Mouse (Mus musculus) neutrophil, adult 5-6 weeks (primary cell): Measurements from ENCODE around the gene BC029722. TPM values are rescaled to one million over a fixed set of nuclear protein-coding genes. Genes with fewer than 3 reads are reported as not detected.
"Not testable (repeated sequence)": the region's sequence is repeated elsewhere in the genome, so short reads cannot be mapped to it uniquely, and the experiment has no call there.

ENCODE experiments used
- ATAC-seq: fragments of 151-379, 151-347 bp; 2 replicates; pipeline ENCODE4 v1.8.0; 2017; ENCODE audit warnings: mild to moderate bottlenecking, moderate TSS enrichment; ENCODE audit not compliant: insufficient number of reproducible peaks, poor library complexity, low FRiP score, severe bottlenecking; ENCODE audit errors: extremely low read depth
- total RNA-seq: library from RNA; stranded (forward); fragments of 200-1000 nt; gene quantifications from 2 replicates; pipeline ENCODE4 v1.2.3, GENCODE M21; 2017

Gene BC029722
- 12.4 and 12.7 TPM in 2 replicates for total RNA-seq

- no peak for ATAC-seq
These were observed at the start of gene BC029722 for GRCm38 (mm10) chr2:155819392-155819448. TSS of gene BC029722 (minus strand) at chr2:155819426.

- no peak for ATAC-seq
These were observed 49.1 kb upstream of the BC029722 start for GRCm38 (mm10) chr2:155868320-155868719.

GRCm38 (mm10) chr2:155863301-155863867 is 44.2 kb upstream of the BC029722 start:
- no peak for ATAC-seq

GRCm38 (mm10) chr2:155862573-155863300 is 43.5 kb upstream of the BC029722 start:
- ATAC-seq, result no peak

DNA sequence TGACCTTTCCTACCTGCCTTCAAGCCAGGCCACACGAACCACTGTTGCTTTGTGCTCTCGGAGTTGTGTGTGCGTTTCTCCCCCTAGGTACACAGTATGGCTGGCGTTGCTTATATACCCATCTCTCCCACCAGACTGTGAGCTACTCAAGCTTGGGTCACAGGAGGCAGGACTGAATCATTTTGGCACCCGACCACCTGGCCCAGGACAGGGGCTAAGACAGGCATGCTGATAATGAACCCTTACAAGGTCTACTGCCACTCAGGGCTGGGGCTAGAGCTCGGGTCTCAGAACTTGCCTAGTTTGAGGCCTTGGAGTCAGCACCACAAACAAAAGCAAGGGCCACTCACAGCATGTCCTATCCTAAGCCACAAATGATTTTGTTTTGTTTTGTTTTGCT is 42.4 kb upstream of the BC029722 start:
- ATAC-seq, result no peak

DNA sequence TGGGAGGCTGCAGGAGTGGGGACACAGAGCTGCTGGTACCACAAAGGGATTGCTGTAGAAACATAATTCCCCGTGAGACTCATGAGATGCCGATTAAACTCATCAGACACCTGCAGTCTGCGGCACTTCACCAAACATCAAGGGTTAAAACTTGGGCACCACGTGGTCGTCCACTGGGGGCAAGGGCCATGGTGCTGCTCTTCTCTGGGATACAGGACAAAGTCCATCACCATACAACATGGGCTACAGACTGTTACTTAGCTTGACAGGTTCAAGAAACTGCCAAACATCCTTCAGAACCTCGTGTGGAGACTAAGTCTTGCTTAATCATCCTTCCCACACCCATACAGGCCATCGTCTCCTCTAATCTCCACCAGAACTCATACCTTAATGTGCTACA is 40.9 kb upstream of the BC029722 start:
- ATAC-seq, result no peak

DNA sequence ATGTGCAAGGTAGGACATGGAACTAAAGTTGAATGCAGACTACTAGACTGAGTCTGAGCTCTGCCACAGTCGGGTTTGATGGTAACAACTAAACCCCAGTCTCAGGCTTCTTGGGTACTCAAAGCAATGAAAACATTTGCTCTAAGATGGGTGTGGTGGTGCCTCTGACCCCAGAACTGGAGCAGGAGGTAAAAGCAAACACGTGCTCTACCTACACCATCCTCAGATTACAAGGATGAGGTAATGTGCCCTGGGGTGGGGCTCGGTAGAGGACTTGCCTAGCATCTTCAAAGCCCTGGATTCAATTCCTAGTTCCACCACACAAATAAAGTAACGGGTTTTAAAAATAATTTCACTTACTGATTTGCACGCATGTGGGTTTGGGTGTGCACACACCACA is 33.3 kb upstream of the BC029722 start:
- ATAC-seq, result no peak

- ATAC-seq, result no peak
These were observed 30.9 kb upstream of the BC029722 start for GRCm38 (mm10) chr2:155850120-155850519.

GRCm38 (mm10) chr2:155849464-155849863 is 30.2 kb upstream of the BC029722 start:
- no peak for ATAC-seq

DNA sequence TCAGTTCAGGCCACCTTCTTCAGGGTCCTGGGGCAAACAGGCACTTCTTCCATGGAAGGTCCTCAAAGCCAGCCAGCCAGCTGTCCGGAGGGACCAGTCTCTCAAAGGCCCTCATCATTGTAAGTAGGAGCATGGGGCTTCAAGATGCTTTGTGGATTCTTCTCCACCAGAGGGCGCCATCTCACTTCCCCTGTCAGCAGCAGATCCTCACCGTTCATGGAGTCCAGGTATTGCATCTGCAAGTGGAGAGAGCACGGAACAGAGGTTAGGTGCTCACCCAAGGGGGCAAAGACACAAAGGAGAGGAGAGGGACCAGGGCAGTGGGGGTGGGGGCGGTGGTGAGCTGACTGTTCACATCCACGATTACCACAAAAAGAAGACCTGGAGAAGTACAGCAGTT is 29.1 kb upstream of the BC029722 start:
- peak; percentile 66; the same call in 1 of the 2 replicates for ATAC-seq

- ATAC-seq, result no peak
These were observed 27.7 kb upstream of the BC029722 start for GRCm38 (mm10) chr2:155846930-155847329.

DNA sequence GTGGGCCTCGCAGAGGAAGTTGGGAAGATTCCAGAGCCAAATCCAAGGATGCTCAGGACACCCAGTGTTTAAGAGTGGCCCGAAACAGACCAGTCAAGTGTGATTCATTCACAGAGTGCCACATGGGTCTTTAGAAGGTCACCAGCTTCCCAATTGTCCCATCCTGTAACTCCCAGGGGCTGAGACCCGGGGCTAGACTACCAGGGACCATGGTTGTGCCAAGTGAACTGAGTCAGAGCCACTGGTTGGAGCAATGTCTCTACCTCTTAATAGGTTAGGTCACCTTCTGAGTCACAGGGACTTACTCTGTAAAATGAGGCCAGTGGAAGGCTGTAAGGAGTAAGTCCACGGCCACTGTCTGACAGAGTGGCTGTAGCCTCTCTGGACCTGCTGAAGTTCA is 19.7 kb upstream of the BC029722 start:
- no peak for ATAC-seq

GRCm38 (mm10) chr2:155837961-155838360 is 18.7 kb upstream of the BC029722 start:
- ATAC-seq, result no peak

DNA sequence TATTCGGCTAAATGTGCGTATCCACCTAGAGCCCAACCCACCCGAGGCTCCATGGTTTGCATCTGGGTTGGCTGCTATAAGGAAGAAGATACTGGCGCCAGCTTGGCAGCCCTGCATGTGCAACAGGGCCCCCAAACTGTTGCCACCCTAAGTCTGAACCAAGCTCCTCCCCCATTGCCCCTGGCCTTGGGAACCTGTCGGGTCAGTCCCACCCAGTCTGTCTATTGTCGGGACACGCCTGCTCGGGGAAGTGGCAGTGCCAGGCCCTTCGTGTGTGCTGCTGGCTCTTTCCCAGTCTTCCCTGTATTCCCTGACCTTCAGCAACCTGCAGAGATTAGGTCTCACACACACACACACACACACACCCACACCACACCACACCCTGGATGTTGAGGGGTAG is 15.5 kb upstream of the BC029722 start, which contains the start of gene Fam83c:
Fam83c (minus strand) TSS at position 123 of the 400 bp plus-strand sequence.
- ATAC-seq, result no peak

- ATAC-seq, result not testable (repeated sequence)
These were observed 12.9 kb upstream of the BC029722 start for GRCm38 (mm10) chr2:155832087-155832486.

DNA sequence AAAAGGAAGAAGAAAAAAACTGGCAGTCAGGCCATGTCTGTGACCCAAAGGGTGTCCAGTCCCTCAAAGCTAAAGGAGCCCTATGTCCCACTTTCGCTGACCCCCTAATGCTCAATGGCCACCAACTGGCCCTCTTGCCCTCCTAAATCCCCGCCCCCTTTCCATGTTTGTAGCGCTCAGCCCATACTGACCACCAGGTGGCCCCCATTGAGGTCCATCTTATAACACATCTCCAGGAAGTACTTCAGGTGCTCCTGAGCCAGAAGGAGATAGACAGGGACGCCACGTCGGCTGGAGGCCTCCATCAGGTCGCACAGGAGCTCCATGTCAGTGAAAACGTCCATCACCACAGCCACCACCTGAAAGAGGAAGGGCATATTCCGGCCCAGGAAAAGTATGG is 12.1 kb upstream of the BC029722 start:
- no peak for ATAC-seq

GRCm38 (mm10) chr2:155830841-155831240 is 11.6 kb upstream of the BC029722 start:
- no peak for ATAC-seq

DNA sequence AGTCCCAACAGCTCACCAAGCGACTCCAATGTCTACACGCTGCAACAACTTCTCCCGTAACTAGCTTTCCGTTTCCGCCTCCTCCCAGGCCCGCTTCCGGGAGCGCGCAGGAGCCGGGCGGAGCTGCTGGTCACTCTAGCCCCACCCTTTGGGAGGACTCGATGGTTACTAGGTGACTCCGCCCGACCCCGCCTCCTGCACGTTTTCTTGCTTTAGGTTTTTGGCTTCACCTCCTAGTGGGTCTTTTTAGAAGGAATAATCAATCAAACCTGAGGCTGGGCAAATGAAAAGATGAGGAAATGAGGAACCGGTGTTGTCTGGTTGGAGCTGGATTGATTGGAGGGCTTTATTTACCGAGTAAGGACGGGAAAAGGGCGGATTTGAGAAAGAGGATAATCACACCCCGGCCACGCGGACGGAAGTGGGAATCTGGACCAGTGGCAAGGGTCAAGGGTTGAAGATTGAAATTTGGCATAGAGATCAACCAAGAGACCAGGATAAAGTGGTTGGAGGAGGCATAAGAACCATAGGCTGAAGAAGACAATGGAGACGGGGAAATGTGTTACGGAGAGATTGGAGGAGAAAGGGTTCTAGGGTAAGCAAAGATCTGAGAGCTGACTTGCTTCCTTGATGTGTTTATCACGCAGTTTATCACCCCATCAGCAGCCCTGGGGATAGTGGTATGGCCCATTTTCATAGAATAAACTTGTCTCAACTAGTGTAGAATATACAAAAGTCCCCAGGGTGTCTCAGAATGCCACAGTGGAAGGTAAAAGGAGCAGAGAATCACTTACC is 7.6 kb upstream of the BC029722 start, which contains the start of gene Eif6:
Eif6 (minus strand) TSS at position 296 of the 795 bp plus-strand sequence.
- ATAC-seq, result peak; percentile 87

DNA sequence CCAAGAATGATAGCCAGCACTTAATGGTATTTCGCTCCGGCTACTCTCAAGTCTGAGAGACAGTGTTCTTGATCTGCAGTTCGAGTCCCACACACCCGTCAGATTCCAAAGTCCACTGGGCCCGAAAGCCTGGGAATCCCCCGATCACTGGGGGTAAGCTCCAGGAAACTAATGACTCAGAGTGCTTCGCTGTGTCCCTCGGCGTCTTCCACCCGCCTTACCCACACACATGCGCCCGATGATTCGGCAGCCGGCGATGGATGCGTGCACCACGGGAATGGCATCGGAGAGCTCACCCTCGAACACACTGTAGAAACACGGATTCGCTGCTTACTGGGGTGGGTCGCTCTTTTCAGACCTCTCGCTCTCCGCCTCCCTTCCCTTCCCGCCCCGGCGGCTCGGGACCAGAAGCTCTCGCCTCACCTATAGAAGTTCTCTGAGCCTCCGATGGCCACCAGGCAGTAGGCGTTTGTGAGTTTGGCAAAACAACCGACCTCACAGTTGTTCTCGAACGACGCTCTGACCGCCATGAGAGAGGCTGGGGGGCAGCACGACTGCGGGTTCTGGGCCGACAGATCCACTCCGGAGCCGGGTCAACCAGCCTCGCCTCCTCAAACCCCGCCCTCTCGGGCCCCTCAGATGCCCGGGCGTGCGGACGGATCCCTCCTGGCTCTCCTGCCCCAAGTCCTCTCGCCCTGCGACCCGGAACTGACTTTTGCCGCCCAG is 6.8 kb upstream of the BC029722 start:
- ATAC-seq, result no peak

DNA sequence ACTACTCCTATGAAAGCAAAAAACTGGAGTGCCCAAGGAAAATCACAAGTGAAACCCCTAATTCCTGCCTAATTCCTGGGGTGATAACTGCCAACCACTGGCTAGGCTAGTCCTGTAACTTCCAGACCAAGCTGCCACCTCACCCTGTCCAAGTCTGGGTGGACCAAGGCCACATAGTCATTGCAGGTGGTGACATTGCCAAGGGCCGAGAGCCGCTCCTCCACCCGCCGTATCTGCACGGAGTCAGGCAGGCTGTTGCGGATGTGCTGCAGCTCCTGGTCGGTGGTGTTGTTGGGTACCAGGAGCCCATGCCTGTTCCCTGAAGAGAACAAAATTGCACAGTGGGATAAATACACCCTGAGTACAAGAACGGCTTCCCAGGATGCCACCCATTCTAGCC is 4.5 kb upstream of the BC029722 start:
- no peak for ATAC-seq
